Mouse (Mus musculus) kidney, postnatal 14 days (tissue): Measurements from ENCODE around the gene Btbd35f27.
"Not testable (repeated sequence)": the region's sequence is repeated elsewhere in the genome, so short reads cannot be mapped to it uniquely, and the experiment has no call there.

Experiments used
- DNase-seq: peaks from one replicate; pipeline ENCODE4 v3.0.0; 2022; ENCODE audit warnings: mixed read lengths

Gene Btbd35f27

DNA sequence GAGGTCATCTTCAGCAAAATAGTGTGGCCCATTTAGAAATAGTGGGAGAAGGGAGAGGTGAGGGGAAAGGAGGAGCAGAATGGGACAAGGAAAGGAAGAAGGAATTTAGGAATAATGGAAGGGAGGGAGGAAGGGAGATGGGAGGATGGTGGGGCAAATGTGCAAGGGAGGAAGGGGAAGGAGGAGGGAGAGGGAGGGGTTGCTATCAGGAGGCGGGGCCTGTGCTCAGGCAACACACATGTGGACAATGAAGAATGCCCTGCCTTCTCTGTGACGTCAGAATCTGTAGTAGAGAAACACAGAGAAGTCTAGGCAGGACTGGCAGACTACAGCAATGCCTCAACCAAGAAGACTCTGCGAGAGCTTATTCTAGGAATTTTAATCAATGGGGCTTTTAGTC is at the start of gene Btbd35f27:
Gene Btbd35f27, plus strand, starts transcription at position 301 of the 400 bp plus-strand sequence.
- DNase-seq = not testable (repeated sequence)
